Mouse (Mus musculus) 3134 (cell line): Measurements from ENCODE around the gene Arhgef15.

ENCODE experiments used
- DNase-seq: peaks from one replicate; pipeline ENCODE4 v3.0.0-alpha.2; 2011; ENCODE audit warnings: low spot score; ENCODE audit not compliant: insufficient read length; ENCODE audit errors: extremely low read depth

Arhgef15 gene

GRCm38 (mm10) chr11:68926981-68927380 is 30.3 kb downstream of the Arhgef15 start, which contains the start of gene Odf4:
TSS of gene Odf4 (minus strand) at chr11:68927081.
- no peak for DNase-seq

DNA sequence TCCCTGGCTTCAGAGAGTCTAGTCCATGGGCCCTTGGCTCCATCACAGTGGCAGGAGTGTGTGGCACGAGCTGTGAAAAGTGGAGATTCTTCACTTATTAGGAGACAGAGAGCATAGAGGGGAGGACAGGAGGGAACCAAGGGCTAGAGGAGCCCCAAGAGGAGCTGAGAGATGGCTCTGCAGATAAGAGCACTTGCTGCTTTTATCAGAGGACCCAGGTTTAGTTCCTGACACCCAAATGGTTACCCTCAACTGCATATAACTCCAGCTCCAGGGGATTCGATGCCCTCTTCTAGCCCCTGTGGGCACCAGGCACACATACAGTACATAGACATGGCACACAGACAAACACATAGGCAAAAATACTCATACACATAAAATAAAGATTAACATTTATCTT is 32.5 kb downstream of the Arhgef15 start:
- no peak for DNase-seq

DNA sequence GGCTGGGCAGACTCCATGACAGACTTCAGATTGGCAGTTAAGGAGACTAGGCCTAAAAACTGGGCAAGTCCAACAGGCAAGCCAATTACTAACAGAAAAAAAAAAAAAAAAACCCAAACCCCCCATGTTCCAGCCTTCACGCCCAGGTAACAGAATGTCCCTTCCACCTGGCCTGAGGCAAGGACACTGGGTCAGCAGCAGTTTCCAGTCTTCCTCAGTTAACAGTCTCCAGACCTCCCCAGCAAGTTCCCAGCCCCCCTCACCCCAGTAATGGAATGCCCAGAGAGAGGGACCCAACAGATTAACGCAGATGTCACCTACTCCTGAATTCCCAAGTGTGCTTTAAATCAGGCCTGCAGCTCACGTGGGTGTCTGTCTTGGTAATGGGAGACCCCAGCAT is 34.1 kb downstream of the Arhgef15 start:
- DNase-seq: no peak

GRCm38 (mm10) chr11:68914566-68914965 is 42.7 kb downstream of the Arhgef15 start:
- DNase-seq: no peak

DNA sequence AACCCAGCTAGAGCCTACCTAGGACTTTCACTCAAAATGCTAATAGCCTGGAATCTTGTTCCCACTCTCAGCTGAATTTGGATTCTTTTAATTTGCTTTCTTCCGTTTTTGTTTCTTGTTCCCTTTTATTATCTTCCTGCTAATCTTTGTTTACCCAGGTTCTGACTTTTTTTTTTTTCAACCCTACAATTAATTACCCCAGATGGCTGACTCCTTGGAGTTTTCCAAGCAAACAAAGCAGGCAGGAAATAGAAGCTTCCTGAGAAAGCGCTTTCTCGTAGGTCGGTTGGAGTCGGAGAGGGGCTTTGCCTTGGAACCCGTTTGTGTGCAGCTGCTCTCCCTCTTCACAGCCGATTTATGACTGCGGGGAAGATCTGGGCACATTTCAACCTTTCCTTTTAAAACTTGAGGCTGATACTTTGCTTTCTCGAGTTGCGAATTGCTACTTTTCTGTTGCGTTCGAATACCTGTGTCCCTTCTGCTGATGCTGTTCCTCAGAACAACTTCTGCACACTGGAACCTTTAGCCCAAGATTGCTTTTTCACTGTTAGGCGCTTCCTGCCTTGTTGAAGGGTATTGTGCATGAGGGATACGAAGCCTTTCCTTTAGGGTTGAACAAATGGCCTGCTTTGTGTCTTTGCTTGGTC is 45.6 kb downstream of the Arhgef15 start:
- DNase-seq: no peak

- DNase-seq: no peak
Measured at GRCm38 (mm10) chr11:68908846-68909503, 48.3 kb downstream of the Arhgef15 start.

DNA sequence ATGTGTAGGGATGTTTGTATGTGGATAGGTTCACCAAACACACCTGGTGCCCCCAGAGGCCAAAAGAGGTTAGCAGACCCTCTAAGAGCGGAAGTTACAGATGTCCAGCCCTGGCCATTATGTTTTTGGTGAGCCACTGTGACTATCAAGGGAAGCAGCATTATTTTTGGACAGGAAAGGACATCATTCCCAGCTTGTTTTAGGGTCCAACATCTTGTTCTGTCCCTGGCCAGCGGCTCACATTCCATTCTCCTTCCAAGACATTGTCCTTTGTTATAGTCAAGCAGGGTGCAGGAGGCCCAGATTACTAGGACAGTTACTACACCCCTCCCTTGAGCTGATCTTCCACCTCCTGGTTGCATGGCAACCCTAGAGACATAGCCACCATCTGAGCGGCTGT is 50.0 kb downstream of the Arhgef15 start:
- DNase-seq: no peak

- DNase-seq: peak; percentile 53
Measured at GRCm38 (mm10) chr11:68906461-68906790, 50.9 kb downstream of the Arhgef15 start.

DNA sequence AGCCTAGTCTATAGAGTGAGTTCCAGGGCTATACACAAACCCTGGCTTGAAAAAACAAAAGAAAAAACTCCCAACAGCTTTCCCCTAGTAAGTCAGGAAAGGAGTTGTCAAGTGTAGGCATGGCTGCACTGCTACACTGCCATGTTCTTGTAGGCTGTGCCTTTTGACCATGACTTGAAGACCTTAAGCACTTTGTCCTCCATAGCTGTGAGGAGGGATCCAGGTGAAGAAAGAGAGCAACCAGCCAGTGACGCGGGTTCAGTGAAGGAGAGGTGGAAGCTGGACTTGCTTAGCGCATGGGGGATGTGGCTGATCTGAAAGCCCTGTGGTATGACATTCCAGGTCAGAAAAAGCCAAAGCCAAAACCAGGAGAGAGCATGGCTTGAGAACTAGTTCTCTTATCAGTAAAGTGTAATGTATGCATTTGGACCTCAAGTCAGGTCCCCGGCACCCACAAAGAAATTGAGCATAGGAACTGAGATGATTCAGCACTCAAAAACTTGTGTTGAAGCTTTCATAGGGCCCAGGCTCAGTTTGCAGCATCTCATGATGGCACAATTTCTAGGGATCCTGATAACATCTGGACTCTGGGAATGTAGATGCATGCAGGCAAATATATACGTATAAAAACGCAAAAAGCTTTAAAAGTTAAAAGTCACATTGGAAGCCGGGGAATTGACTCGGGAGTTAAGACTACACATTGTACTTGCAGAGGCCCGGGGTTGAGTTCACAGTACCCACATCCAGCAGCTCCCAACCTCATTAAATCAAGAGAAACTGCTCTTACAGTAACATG is 51.4 kb downstream of the Arhgef15 start:
- peak; percentile 27 for DNase-seq

DNA sequence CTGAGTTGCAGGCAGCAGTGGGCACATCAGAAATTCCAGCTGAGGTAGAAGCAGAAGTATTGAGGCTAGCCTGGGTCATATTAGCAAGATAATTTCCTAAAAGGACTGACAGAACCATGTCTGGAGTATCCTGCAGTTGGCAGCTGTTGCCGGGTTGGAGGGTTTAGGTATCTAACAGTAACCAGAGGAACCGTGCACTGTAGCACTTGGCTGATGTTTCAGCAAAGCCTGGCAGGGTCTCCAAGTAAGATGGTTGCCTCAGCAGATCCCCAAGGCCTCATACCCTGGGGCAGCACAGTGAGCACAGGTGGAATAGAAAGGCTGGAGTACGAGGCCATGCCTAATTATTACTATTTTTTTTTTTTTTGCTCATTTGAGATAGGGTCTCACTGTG is 52.1 kb downstream of the Arhgef15 start:
- no peak for DNase-seq

DNA sequence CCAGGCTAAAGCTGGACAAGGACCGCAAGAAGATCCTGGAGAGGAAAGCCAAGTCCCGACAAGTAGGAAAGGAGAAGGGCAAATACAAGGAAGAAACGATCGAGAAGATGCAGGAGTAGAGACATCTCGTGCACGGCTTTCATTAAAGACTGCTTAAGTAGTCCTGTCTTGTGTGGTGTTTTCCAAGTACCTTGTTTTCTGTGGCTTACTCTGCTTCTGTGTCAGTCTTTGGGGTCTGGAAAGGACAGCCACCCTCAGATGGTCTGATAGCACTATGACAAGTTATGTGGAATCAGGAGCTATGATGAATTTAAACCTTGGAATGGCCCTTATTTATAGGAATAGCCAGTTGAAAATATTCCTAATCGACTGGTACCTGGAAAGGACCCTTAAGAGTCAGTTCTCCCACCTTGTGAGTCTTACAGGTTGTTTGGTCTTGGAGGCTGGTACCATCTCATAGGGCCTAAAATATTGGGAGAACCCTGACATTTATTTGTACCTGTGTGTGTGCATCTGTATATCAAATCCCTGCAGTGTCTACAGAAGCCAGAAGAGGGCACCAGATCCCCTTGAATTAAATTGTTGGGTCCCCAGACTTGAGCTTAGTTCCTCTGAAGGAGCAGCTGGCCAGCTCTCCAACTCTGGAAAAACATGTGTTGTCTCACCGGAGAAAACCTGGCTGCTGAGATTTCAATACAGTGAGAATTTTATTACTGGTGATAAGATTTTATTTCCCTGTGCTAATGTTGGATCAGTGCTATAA is 52.7 kb downstream of the Arhgef15 start:
- peak; percentile 40 for DNase-seq

DNA sequence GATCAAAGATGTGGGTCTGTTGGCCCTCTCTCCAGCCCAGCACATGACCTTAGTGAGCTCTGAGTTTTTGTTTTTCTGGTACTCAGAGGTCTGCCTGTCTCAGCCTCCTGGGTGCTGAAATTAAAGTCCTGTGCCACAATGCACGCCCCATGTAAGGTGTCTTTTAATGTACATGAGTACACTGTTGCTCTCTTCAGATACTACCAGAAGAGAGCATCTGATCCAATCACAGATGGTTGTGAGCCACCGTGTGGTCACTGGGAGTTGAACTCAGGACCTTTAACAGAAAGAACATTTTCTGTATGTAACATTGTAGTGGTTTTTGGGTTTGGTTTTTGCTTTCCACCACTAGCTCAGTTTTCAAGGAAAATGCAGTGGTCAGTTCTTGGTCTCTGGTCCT is 53.5 kb downstream of the Arhgef15 start:
- no peak for DNase-seq

DNA sequence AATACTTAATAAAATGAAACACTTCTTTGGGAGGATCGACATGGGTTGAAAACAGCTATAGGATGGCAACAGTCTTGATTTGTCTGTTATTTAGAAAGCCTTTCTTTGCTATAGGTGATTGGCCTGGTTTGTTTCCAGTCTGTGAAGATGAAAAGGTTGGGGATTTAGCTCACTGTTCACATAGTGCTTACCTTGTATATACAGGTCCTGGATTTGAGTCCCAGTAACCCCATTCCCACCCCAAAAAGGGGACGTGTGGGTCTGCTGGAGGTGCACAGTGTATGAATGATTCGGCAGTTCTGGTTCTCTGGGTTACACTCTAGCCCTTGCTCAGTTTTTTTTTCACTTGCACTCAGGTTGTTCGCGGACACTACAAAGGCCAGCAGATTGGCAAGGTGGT is 54.5 kb downstream of the Arhgef15 start:
- no peak for DNase-seq

- DNase-seq: no peak
Measured at GRCm38 (mm10) chr11:68902367-68902766, 54.9 kb downstream of the Arhgef15 start.

GRCm38 (mm10) chr11:68902047-68902364 is 55.3 kb downstream of the Arhgef15 start:
- DNase-seq: no peak

DNA sequence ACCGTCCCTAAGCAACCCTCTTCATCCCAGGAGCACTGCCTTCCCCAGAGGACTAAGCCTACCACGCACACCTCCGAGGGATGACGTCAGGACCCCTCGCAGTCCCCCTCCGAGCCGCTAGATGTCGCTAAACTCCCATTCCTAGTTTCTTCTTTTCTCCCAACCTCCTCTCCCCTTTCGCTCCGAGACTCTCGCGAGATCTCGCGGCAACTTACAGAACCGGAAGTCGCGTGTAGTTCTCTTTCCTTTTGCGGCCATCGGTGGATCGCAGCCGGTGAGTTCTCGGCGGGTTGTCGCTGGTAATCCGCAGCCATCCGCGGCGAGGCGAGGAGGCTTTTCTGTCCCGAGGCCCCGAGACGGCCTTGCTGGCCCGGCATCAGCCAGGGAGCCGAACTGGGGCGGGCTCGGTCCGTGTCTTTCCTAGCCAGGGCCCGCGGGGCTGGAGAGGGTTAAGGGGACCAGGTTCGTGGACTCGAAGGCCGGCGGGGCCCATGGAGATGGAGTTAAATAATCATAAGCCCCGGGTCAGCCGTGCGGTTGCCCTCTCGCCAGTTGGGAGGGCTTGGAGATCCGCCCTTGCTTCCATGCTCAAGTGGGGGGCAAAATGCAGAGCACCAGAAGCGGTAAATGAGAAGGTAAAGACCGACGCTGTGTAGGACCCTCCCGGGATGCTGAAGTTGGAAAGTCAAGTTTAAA is 55.8 kb downstream of the Arhgef15 start, which contains the start of gene Rpl26:
Gene Rpl26 (plus strand): TSS at position 233 of the 696 bp plus-strand sequence.
- peak; percentile 95 for DNase-seq

DNA sequence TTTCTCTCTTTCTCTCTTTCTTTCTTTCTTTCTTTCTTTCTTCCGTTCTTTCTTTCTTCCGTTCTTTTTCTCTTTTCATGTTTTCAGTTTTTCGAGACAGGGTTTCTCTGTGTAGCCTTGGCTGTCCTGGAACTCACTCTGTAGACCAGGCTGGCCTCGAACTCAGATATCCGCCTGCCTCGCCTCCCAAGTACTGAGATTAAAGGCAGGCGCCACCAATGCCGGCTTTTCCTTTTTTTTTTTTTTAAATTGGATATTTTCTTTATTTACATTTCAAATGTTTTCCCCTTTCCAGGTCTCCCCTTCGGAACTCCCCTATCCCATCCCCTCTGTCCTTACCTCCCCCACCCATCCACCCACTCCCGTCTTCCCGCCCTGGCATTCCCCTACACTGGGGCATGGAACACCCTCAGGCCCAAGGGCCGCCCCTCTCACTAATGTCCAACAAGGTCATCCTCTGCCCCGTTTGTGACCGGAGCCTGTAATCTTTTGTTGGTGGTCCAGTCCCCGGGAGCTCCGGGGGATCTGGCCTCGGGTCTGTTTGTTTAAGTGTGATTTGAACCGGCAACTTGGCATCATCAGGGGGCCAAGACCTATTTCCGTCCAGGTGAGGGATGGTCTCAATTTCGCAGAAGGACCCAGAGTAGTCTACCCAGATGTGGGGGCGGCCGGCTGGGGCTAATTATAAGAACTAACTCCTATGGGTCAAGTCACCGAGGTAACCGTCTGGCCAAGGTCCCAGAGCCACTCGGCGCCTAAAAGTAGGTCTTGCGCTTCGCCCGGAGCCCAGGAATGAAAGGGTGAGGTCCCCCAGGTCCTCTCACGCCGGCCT is 56.5 kb downstream of the Arhgef15 start:
- DNase-seq: no peak

GRCm38 (mm10) chr11:68899815-68900214 is 57.5 kb downstream of the Arhgef15 start:
- DNase-seq: no peak

- no peak for DNase-seq
Measured at GRCm38 (mm10) chr11:68898790-68899189, 58.5 kb downstream of the Arhgef15 start.

DNA sequence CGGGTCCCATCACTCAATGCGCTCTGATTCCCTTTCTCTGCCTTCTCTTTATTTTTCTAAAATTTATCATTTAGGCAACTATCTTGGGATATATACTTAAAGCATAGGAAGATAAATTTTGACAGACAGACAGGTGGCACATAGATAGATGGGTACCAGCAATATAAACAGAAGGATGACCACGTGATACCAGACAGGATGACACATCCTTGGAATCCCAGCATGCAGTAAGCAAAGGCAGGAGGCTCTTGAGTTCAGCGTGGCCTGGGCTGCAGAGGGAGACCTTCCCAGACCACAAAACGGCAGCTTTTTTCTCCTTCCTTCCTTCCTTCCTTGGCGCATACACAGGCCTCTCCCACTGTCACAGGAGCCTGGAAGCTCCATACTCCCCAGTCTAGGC is 59.4 kb downstream of the Arhgef15 start:
- no peak for DNase-seq
